In the genomic region with DNA sequence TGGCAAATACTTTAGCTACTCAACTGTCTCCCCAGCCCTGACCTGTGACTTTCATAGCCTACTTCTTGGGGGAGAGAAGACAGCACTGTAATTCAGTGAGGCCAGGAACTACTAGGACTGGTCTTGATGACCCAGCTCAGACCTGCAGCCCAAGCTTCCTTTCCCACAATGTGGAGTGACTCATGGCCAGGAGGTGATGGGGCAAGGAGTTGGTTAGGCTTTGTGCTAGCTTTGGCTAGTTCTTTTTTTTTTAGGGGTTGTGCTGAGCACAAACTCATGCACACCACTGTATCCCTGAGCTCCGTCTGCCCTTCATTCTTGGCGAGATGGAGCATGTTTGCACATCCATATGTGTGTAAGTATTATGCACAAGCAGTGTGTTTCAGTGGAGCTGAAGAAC, we compare ENCODE assay signal across 35 mouse cellular contexts. TPM values are rescaled to one million over a fixed set of nuclear protein-coding genes. Genes with fewer than 3 reads are reported as not detected.
"Had no signal": no experiment of that assay in that cellular context is flagged by ENCODE, and none has a peak within 500 bp of the region (broad histone marks: within the 10 kb centered on the region; RNA-seq: fewer than 3 reads in every experiment).

No protein-coding gene starts in this region.

- H3K4me3 ChIP-seq: heart, embryonic 10.5 days; heart, embryonic 12.5 days; hindbrain, embryonic 10.5 days; hindbrain, embryonic 12.5 days; intestine, embryonic 15.5 days; limb, embryonic 10.5 days; limb, embryonic 12.5 days; liver, embryonic 13.5 days; liver, embryonic 15.5 days had no signal

- DNase-seq: gastrocnemius, postnatal 25 days; heart, postnatal 10 days; heart, postnatal 4 days; kidney, adult 18-20 months; kidney, adult 8-10 months; kidney, postnatal 10 days; kidney, postnatal 25 days; kidney, postnatal 4 days; liver; liver, embryonic 13.5 days; liver, postnatal 0 days had no signal

- H3K27ac ChIP-seq: heart, embryonic 10.5 days; hindbrain, embryonic 10.5 days; hindbrain, embryonic 12.5 days; hindbrain, embryonic 14.5 days; intestine, embryonic 15.5 days; limb, embryonic 10.5 days; limb, embryonic 12.5 days; liver, embryonic 13.5 days; liver, embryonic 15.5 days had no signal

- H3K9ac ChIP-seq: heart, embryonic 12.5 days; hindbrain, embryonic 12.5 days; hindbrain, embryonic 14.5 days; intestine, embryonic 15.5 days; limb, embryonic 12.5 days; liver, embryonic 13.5 days; liver, embryonic 15.5 days; liver, postnatal 0 days had no signal

- H3K36me3 ChIP-seq: heart, embryonic 10.5 days; heart, embryonic 12.5 days; hindbrain, embryonic 10.5 days; hindbrain, embryonic 12.5 days; intestine, embryonic 15.5 days; limb, embryonic 10.5 days; limb, embryonic 12.5 days; liver, embryonic 13.5 days; liver, embryonic 15.5 days had no signal

RNA-seq across cellular contexts. Expression of a gene that starts 31.0 kb away (rescaled TPM):
- total RNA-seq: gastrocnemius, adult 18-20 months; gastrocnemius, adult 8-10 months; gastrocnemius, postnatal 25 days; gastrocnemius, postnatal 4 days; granulocyte monocyte progenitor cell, adult 5-6 weeks; heart, adult 8-10 months; heart, postnatal 10 days; heart, postnatal 25 days; heart, postnatal 4 days; layer of hippocampus, postnatal 10 days; layer of hippocampus, postnatal 25 days; left cerebral cortex, postnatal 14 days had no signal
- polyA plus RNA-seq: heart, embryonic 10.5 days; heart, embryonic 12.5 days; heart, embryonic 14.5 days; hindbrain, embryonic 10.5 days; hindbrain, embryonic 12.5 days; hindbrain, embryonic 14.5 days; hindbrain, embryonic 16.5 days; inflammation-experienced regulatory T-cells, adult 6 months; intestine, embryonic 15.5 days; kidney, embryonic 14.5 days; kidney, embryonic 16.5 days; limb, embryonic 10.5 days; limb, embryonic 12.5 days; liver, embryonic 11.5 days had no signal

RNA-seq across cellular contexts. Expression of a gene that starts 33.9 kb away (rescaled TPM):
- total RNA-seq: gastrocnemius, adult 18-20 months; gastrocnemius, postnatal 25 days; gastrocnemius, postnatal 4 days; granulocyte monocyte progenitor cell, adult 5-6 weeks; heart, adult 8-10 months; heart, postnatal 10 days; heart, postnatal 25 days had no signal
- polyA plus RNA-seq: hindbrain, embryonic 10.5 days; hindbrain, embryonic 12.5 days; inflammation-experienced regulatory T-cells, adult 6 months; intestine, embryonic 15.5 days; kidney, embryonic 14.5 days; limb, embryonic 10.5 days; limb, embryonic 12.5 days; liver, embryonic 15.5 days; liver, postnatal 0 days had no signal
